Mouse (Mus musculus) ES-E14 (cell line): Measurements from ENCODE around the gene Plxnd1.

ENCODE experiments used
- CHD2 ChIP-seq: IDR thresholded peaks from 2 replicates; pipeline ENCODE4 v1.6.1; 2014; ENCODE audit warnings: mild to moderate bottlenecking, low read depth, low read length, inconsistent platforms
- ZC3H11A ChIP-seq: IDR thresholded peaks from 2 replicates; pipeline ENCODE4 v1.6.1; 2012; ENCODE audit warnings: low read depth, mild to moderate bottlenecking, inconsistent platforms, low read length, borderline replicate concordance

GRCm38 (mm10) chr6:115931639-115932038, 63.2 kb downstream of the Plxnd1 start, which contains the start of gene Rho:
- TF ChIP-seq CHD2, result no peak
- TF ChIP-seq ZC3H11A, result no peak
